Mouse (Mus musculus) hindbrain, embryonic 10.5 days (tissue): Measurements from ENCODE around the gene Pop7. TPM values are rescaled to one million over a fixed set of nuclear protein-coding genes. Genes with fewer than 3 reads are reported as not detected.

ENCODE experiments used
- DNase-seq: peaks from one replicate; pipeline ENCODE4 v3.0.0-alpha.2; 2017; ENCODE audit warnings: low spot score
- H3K27ac ChIP-seq: fragments of 300-500 bp; sonication (generic); 2 replicates; pipeline ENCODE4 v1.5.1; 2016; ENCODE audit warnings: mild to moderate bottlenecking, moderate library complexity
- H3K27me3 ChIP-seq: fragments of 300-500 bp; sonication (generic); 2 replicates; pipeline ENCODE4 v1.6.1; 2016; ENCODE audit warnings: mild to moderate bottlenecking; ENCODE audit not compliant: poor library complexity, insufficient read depth, severe bottlenecking
- H3K36me3 ChIP-seq: fragments of 300-500 bp; sonication (generic); 2 replicates; pipeline ENCODE4 v1.6.1; 2016; ENCODE audit warnings: mild to moderate bottlenecking, moderate library complexity
- H3K4me1 ChIP-seq: fragments of 300-500 bp; sonication (generic); replicated peaks from 2 replicates; pipeline ENCODE4 v1.6.1; 2016; ENCODE audit warnings: mild to moderate bottlenecking
- H3K4me3 ChIP-seq: fragments of 300-500 bp; sonication (generic); 2 replicates; pipeline ENCODE4 v1.5.1; 2016; ENCODE audit warnings: mild to moderate bottlenecking, moderate library complexity
- H3K9me3 ChIP-seq: fragments of 300-500 bp; sonication (generic); 2 replicates; pipeline ENCODE4 v1.6.1; 2016; ENCODE audit warnings: mild to moderate bottlenecking, moderate library complexity
- WGBS: fragments of 180-500 bp; shearing (Covaris S2); methylation state at CpG from one replicate; pipeline ENCODE4 v1.1.7; 2016; 5-methylcytosine and 5-hydroxymethylcytosine counted together
- polyA plus RNA-seq: library from polyadenylated mRNA; unstranded; fragments of >200 nt; fragmentation: Nextera tagmentation; extraction: Ambion mirVana; gene quantifications from 2 replicates; pipeline ENCODE4 v1.2.1, GENCODE M21; 2016

Pop7 gene
- polyA plus RNA-seq, 1 experiment from 2014 or later, result 70.9 TPM

DNA sequence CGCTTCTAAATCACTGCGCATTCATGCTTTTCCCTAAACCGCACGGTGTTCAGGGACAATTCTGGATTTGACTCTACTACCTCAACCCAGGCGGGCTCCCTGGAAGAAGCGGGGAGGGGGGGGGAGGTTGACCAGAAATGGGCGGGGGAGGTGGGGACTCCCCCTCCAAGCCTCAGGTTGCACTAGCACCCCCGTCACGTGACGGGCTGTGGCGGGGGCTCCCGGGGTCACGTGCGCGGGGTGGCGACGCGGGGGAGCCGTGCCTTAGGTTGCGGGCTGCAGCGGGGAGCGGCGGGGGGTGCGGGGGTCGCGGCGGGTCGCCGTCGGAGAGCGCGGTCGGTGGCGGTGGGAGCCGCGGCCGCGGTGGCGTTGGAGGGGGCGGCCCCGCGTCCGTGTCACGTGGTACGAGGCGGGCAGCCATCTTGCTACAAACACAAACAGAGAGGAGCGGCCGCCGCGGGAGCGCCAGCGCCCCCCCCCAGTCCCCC, 7.7 kb upstream of the Pop7 start:
- peaks cover 43% of the 10 kb centered on the region for H3K4me1 ChIP-seq
- WGBS, result 2% methylated on average over 44 of the region's 52 CpGs
- peak overlapping the region; percentile 100 for H3K4me3 ChIP-seq
- H3K27me3 ChIP-seq, result no peaks in the 10 kb centered on the region
- peaks cover 19% of the 10 kb centered on the region for H3K36me3 ChIP-seq
- DNase-seq, result peak; percentile 88
- H3K27ac ChIP-seq, result peak overlapping the region; percentile 99
- no peaks in the 10 kb centered on the region for H3K9me3 ChIP-seq

DNA sequence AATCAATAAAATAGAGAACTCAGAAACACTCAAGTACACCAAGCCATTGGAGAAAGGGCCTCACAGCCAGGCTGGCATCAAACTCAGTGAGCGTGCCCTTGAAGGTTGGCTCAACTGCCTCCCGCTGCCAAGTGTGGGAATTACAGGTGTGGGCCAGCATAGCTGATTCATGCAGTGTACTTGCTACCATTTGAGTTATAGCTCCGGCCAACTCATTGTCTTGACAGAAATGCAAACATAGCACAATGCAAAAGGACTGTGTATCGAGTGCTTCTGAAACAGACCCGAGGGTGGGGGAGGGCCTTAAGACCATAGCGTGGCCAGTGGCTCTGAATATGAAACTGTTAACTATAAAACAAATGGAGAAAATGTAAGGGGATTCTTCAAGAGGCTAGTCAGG, 1.7 kb upstream of the Pop7 start:
- no peak overlapping the region for H3K27ac ChIP-seq
- no peak overlapping the region for H3K4me3 ChIP-seq
- no peaks in the 10 kb centered on the region for H3K27me3 ChIP-seq
- H3K36me3 ChIP-seq, result peaks cover 12% of the 10 kb centered on the region
- DNase-seq, result no peak
- H3K4me1 ChIP-seq, result peaks cover 24% of the 10 kb centered on the region
- H3K9me3 ChIP-seq, result no peaks in the 10 kb centered on the region
- WGBS, result 88% methylated on average over 6 of the region's 6 CpGs

DNA sequence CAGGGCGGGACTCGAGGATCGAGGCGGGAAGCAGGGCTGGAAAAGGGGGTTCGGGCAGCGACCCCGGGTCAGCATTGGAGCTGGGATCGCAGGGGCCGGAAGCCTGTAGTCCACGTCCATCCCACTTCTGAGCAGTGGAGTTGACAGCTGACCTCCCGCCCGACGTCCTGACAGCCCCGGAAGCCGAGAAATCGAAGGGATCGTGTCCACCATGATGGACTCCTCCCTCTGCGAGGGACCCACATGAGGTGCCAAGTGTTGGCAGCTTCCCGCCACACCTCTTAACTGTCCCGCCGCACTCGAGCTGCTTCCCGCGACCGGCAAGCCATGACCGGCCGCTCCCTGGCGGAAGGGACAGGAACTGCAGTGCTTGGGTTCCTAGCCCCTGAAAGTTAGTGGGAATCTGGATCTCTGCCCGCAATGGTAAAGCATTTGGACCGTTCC, 371 bp upstream of the Pop7 start:
- Histone ChIP-seq H3K9me3 (no peaks in the 10 kb centered on the region), H3K4me3 (peak overlapping the region; percentile 69), H3K27me3 (no peaks in the 10 kb centered on the region), H3K36me3 (peaks cover 12% of the 10 kb centered on the region), H3K4me1 (peaks cover 24% of the 10 kb centered on the region), H3K27ac (peak overlapping the region; percentile 97)
- DNase-seq, result peak; percentile 89
- 0% methylated on average over 30 of the region's 30 CpGs for WGBS

DNA sequence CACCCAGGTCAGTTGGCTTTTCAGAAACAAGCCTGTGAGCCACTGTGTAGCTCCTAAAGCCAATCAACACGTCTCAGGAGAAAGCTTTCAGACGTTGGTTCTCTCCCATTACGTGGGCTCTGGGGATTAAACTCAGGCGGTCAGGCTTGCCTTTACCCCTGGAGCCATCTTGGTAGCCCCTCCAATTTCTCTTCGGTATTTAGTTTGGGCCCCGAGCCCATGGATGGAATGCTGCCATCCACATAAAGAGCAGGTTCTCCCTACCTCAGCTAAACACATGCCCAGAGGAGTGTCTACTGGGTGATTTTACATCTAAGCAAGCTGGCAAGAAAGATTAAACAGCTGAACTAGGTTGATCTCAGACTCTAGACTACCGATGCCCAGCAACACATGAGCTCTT, 2.1 kb downstream of the Pop7 start:
- Histone ChIP-seq H3K9me3 (no peaks in the 10 kb centered on the region), H3K27ac (no peak overlapping the region), H3K36me3 (peaks cover 12% of the 10 kb centered on the region), H3K4me3 (no peak overlapping the region), H3K27me3 (no peaks in the 10 kb centered on the region), H3K4me1 (peaks cover 24% of the 10 kb centered on the region)
- DNase-seq, result no peak
- 92% methylated on average over 7 of the region's 7 CpGs for WGBS

DNA sequence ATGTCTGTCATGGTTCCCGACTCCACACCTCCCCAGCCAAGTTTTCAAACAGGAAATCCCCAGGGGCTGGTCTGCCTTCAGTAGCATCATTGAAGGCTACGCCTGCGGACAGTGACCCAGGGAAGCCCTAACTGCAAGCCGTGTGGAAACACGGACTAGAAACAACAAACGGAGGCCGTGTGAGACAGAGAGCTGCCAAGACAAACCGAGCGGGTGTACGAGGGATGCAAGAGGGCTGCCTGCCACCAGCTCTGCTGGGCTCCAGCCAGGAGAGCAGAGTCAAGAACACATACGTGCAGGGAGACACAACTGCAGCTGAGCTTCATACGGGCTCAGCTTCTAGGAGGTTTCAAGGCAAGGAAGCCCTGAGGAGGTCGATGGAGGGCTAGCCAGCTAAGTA, 8.5 kb downstream of the Pop7 start:
- Histone ChIP-seq H3K27ac (no peak overlapping the region), H3K4me3 (no peak overlapping the region), H3K36me3 (no peaks in the 10 kb centered on the region), H3K9me3 (no peaks in the 10 kb centered on the region), H3K4me1 (no peaks in the 10 kb centered on the region), H3K27me3 (no peaks in the 10 kb centered on the region)
- DNase-seq, result no peak
- 83% methylated on average over 13 of the region's 13 CpGs for WGBS

DNA sequence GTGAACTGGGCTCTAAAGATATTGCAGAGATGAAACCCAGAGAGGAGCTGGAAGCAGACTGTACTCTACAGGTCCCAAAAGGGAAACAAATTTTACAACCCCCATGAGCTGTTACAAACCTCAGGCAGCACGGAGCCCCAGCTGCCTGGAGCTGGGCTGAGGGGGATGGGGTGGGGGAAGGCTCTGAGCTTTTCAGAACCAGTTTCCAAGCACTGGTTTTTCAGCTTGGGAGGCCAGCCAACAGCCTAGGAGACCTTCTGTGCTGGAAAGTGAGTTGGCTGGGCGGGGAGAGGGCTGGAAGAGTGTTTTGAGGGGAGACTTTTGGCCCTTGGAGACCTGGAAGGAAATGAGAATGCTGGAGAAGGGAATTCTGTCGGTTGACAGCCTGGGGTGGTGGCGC, 10.8 kb downstream of the Pop7 start:
- no peak overlapping the region for H3K27ac ChIP-seq
- no peak for DNase-seq
- no peaks in the 10 kb centered on the region for H3K9me3 ChIP-seq
- H3K27me3 ChIP-seq, result no peaks in the 10 kb centered on the region
- peaks cover under 1% of the 10 kb centered on the region; the same call in 1 of the 2 replicates for H3K4me1 ChIP-seq
- H3K36me3 ChIP-seq, result no peaks in the 10 kb centered on the region
- H3K4me3 ChIP-seq, result no peak overlapping the region
- 59% methylated on average over 4 of the region's 4 CpGs for WGBS

DNA sequence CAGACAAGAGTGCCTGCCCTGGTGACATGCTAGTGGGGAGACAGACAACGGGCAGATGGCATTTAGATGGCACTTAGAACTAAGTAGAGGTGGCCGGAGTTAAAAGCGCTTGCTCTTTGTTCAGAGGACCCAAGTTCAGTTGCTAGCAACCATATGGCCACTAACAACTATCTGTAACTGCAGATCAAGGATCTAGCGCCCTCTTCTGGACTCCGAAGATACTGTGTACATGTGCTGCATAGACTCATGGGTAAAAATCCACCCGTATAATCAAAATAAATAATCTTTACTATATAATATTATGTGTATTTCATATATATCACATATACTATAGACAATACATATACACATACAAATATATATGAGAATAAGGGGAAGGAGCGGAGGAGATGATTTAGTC, 14.7 kb downstream of the Pop7 start:
- H3K36me3 ChIP-seq, result no peaks in the 10 kb centered on the region
- no peak overlapping the region for H3K27ac ChIP-seq
- DNase-seq, result no peak
- WGBS, result 88% methylated on average over 7 of the region's 7 CpGs
- H3K27me3 ChIP-seq, result peaks cover 13% of the 10 kb centered on the region; the same call in 1 of the 2 replicates
- peaks cover 33% of the 10 kb centered on the region for H3K4me1 ChIP-seq
- H3K9me3 ChIP-seq, result no peaks in the 10 kb centered on the region
- H3K4me3 ChIP-seq, result no peak overlapping the region

DNA sequence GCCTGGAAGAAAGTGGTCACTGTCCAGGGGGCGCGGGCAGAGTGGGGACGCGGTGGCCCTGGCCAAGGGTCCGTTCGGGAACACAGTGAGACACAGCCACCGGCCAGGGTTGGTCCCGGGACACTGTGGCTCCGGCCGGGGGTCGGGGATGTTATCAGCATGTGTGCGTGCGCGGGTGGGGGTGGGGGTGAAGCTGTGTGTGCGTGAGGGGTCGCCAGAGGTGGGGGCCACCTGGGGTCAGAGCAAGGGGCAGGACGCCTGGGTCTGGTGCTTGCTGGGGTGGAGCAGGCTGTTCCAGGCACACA, 16.5 kb downstream of the Pop7 start:
- H3K4me1 ChIP-seq, result peaks cover 47% of the 10 kb centered on the region
- DNase-seq, result no peak
- H3K27ac ChIP-seq, result peak overlapping the region; percentile 89
- no peaks in the 10 kb centered on the region for H3K36me3 ChIP-seq
- peaks cover 13% of the 10 kb centered on the region; the same call in 1 of the 2 replicates for H3K27me3 ChIP-seq
- peak overlapping the region; percentile 65 for H3K4me3 ChIP-seq
- no peaks in the 10 kb centered on the region for H3K9me3 ChIP-seq
- WGBS, result 2% methylated on average over 17 of the region's 17 CpGs

DNA sequence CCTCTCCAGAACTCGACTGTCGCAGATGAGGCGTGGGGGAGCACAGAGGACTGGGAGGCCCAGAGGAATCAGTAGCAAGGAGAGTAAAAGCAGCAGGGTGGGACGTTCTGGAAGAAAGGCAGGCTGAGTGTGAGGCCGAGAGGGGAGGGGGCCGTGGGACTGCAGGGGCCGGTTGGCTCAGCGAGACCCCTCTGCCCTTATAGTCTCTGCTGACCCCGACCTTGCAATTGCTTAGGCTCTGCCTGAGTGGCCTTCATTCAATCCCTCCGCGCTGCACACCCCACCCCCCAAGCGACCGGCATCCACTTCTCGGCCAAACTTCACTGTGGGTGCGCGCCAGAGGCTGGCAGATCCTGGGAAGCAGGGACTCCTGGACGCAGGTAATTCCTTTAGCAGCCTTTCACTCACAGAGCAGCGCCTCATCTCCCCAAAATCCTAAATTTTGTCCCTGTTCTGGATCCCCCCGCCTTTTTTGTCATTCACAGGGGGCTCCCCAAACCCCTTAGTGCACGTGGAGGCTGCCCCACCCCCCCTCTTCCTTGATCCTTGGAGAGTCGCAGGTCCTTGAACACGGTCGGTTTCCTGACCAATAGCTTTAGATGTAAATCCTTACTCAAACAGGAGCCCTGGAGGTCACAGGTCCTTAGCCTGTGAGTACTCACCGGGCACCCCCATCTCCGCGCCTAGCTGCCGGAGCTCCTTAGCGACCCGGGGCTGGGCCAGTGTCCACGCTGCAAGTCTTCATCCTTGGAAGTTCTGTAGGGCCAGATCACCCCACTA, 17.1 kb downstream of the Pop7 start:
- H3K4me1 ChIP-seq, result peaks cover 47% of the 10 kb centered on the region
- peak; percentile 54 for DNase-seq
- H3K27ac ChIP-seq, result peak overlapping the region; percentile 89
- 3% methylated on average over 30 of the region's 30 CpGs for WGBS
- H3K4me3 ChIP-seq, result peak overlapping the region; percentile 65
- no peaks in the 10 kb centered on the region for H3K9me3 ChIP-seq
- no peaks in the 10 kb centered on the region for H3K36me3 ChIP-seq
- H3K27me3 ChIP-seq, result peaks cover 13% of the 10 kb centered on the region; the same call in 1 of the 2 replicates

DNA sequence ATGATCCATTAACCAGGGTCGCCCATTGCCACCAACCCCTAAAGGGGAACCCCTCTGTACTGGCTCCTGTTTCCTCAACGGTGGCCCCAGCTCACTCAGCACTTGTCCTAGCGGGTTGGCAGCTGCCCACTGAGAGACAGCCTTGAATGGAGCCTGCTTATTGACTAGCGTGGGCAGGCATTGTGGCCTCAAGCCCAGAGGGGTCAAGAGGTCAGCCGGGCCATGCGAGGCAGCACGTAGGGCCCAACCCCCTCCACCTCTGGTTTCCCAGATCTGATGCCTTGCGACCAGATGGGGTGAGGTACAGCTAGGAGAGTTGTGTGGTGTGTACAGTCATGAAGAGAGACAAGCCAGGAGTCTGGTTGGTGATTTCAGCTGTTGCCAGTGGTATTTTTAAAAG, 20.4 kb downstream of the Pop7 start:
- 5% methylated on average over 8 of the region's 8 CpGs for WGBS
- DNase-seq, result peak; percentile 76
- Histone ChIP-seq H3K27ac (peak overlapping the region; percentile 81), H3K9me3 (no peaks in the 10 kb centered on the region), H3K36me3 (no peaks in the 10 kb centered on the region), H3K4me3 (peak overlapping the region; percentile 18), H3K4me1 (peaks cover 47% of the 10 kb centered on the region), H3K27me3 (peaks cover 13% of the 10 kb centered on the region; the same call in 1 of the 2 replicates)

DNA sequence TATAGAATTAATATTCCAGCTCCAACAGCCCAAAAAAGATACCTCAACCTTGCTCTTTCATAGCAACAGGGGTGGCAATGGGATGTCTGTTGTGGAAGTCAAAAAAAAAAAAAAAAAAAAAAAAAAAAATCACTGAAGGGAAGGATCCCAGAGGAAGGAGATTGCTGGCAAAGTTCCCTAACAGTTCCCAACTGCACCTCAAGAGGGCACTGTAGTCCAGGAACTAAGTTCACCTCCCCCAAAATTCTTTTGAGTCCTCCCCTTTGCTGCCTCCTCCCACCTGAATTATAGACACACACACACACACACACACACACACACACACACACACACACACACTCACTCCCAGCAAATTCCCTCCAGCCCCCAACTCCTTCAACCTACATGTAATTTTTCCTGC, 21.2 kb downstream of the Pop7 start:
- peak overlapping the region; percentile 18; the same call in 1 of the 2 replicates for H3K4me3 ChIP-seq
- no peaks in the 10 kb centered on the region for H3K36me3 ChIP-seq
- H3K27ac ChIP-seq, result peak overlapping the region; percentile 81; the same call in 1 of the 2 replicates
- peaks cover 43% of the 10 kb centered on the region for H3K4me1 ChIP-seq
- H3K27me3 ChIP-seq, result peaks cover 13% of the 10 kb centered on the region; the same call in 1 of the 2 replicates
- no peaks in the 10 kb centered on the region for H3K9me3 ChIP-seq
- DNase-seq, result peak; percentile 84

DNA sequence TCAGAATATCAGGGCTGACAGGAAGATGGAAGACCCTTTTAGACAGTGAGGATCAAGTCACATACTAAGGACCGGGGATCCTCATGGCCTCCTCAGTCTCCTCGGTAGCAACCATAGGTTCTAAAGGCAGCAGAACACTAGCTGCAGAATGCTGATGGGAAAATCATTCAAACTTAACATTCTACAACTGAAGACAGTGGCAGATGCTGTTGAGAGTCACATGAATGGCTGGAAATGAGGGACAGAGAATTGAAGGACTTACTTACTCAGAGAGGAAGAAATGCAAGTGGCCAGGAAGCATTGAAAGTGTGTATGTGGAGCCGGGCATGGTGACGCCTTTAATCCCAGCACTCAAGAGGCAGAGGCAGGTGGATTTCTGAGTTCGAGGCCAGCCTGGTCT, 25.4 kb downstream of the Pop7 start, which contains the start of gene Zan:
TSS of gene Zan (minus strand) at position 101 of the 400 bp plus-strand sequence.
- WGBS, result 85% methylated on average over 5 of the region's 5 CpGs
- Histone ChIP-seq H3K27ac (no peak within 1 kb of the TSS), H3K9me3 (no peaks in the 10 kb centered on the region), H3K4me3 (no peak within 1 kb of the TSS), H3K4me1 (peaks cover 28% of the 10 kb centered on the region), H3K36me3 (no peaks in the 10 kb centered on the region), H3K27me3 (no peaks in the 10 kb centered on the region)
- DNase-seq, result no peak

DNA sequence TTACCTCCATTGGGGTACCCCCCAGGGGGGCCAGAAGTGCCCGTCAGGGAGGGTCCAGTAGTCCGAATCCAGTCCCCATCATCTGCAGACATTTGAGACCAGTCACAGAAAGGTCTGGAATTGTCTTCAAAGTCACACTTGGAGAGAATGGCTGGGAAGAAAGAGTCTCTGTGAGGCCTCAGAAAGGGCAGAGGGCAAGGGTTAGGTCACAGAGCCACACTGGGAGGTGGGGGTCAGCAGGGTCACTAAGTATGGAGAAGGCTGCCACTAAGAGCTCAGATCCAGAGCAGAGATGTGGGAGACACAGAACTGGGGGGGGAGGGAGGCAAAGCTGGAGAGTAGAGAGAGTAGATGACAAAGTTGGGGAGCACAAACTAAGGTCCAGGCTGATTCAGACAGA, 28.0 kb downstream of the Pop7 start:
- H3K36me3 ChIP-seq, result no peaks in the 10 kb centered on the region
- no peaks in the 10 kb centered on the region for H3K9me3 ChIP-seq
- H3K4me3 ChIP-seq, result no peak overlapping the region
- H3K4me1 ChIP-seq, result peaks cover 24% of the 10 kb centered on the region
- peak; percentile 22 for DNase-seq
- 17% methylated on average over 2 of the region's 2 CpGs for WGBS
- peak overlapping the region; percentile 66; the same call in 1 of the 2 replicates for H3K27ac ChIP-seq
- H3K27me3 ChIP-seq, result no peaks in the 10 kb centered on the region
